Mouse (Mus musculus) thymus, adult 2 months (tissue): ENCODE data around the gene Cacna1e. TPM values are rescaled to one million over a fixed set of nuclear protein-coding genes. Genes with fewer than 3 reads are reported as not detected.

Source experiments
- DNase-seq: peaks from one replicate; pipeline ENCODE4 v3.0.0; 2021
- H3K27ac ChIP-seq: fragments of 200-500 bp; 2 replicates; pipeline ENCODE4 v1.5.1; 2012; ENCODE audit warnings: low read length, control low read depth; ENCODE audit not compliant: control insufficient read depth, insufficient read depth
- H3K27me3 ChIP-seq: fragments of 200-500 bp; 2 replicates; pipeline ENCODE4 v1.6.1; 2012; ENCODE audit warnings: mild to moderate bottlenecking, low read length, moderate library complexity, mixed read lengths; ENCODE audit not compliant: control insufficient read depth, insufficient read depth
- H3K36me3 ChIP-seq: fragments of 200-500 bp; 2 replicates; pipeline ENCODE4 v1.6.1; 2012; ENCODE audit warnings: mild to moderate bottlenecking, low read length, moderate library complexity; ENCODE audit not compliant: control insufficient read depth, insufficient read depth
- H3K4me1 ChIP-seq: fragments of 200-500 bp; replicated peaks from 2 replicates; pipeline ENCODE4 v1.6.1; 2012; ENCODE audit warnings: low read length; ENCODE audit not compliant: control insufficient read depth, insufficient read depth
- H3K4me3 ChIP-seq: fragments of 200-500 bp; 2 replicates; pipeline ENCODE4 v1.5.1; 2012; ENCODE audit warnings: mild to moderate bottlenecking, low read length, control low read depth, moderate library complexity; ENCODE audit not compliant: control insufficient read depth, insufficient read depth
- CTCF ChIP-seq: fragments of 200-500 bp; IDR thresholded peaks from 2 replicates; pipeline ENCODE4 v1.5.1; 2012; ENCODE audit warnings: mild to moderate bottlenecking, control low read depth, low read length, moderate library complexity, borderline replicate concordance; ENCODE audit not compliant: control insufficient read depth, poor library complexity, insufficient read depth; ENCODE audit errors: extremely low read depth
- POLR2A ChIP-seq: fragments of 200-500 bp; IDR thresholded peaks from 2 replicates; pipeline ENCODE4 v1.6.1; 2012; ENCODE audit warnings: mild to moderate bottlenecking, low read length, control low read depth, moderate library complexity; ENCODE audit not compliant: control insufficient read depth, poor library complexity, insufficient read depth; ENCODE audit errors: extremely low read depth
- WGBS: fragments of 180-500 bp; shearing (Covaris S2); methylation state at CpG from one replicate; pipeline ENCODE4 v1.1.7; 2018; 5-methylcytosine and 5-hydroxymethylcytosine counted together
- polyA plus RNA-seq: library from polyadenylated mRNA; depleted of rRNA; stranded (reverse); fragments of >200 nt; gene quantifications from 2 replicates; pipeline ENCODE4 v1.2.3, GENCODE M21; 2012; rRNA removed

Cacna1e gene
- polyA plus RNA-seq, 1 experiment, result 11.8 TPM

DNA sequence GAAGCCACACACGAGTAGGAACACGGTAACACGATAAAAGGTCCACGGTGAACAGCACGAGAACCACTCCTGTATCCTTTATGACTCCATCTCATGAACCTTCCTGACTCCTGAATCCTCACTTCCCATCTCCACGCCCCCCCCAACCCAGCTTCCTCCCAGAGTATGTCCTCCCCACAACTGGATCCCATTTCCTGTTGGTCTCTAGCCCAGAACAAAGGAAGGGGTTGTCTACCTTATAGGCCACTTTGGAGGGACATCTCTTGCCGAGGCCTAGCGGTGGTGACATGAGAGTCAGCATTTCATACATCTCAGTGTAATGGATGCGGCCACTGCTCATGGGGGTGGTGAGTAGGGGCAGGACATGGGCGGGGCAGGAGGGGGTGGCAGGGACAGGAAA, 468.5 kb downstream of the Cacna1e start:
- H3K27ac ChIP-seq, result no peak overlapping the region
- H3K36me3 ChIP-seq, result no peaks in the 10 kb centered on the region
- H3K4me3 ChIP-seq, result no peak overlapping the region
- no peaks in the 10 kb centered on the region for H3K4me1 ChIP-seq
- no peak for DNase-seq
- no peak for TF ChIP-seq POLR2A
- no peak for TF ChIP-seq CTCF
- no peaks in the 10 kb centered on the region for H3K27me3 ChIP-seq
- 78% methylated on average over 10 of the region's 10 CpGs for WGBS

DNA sequence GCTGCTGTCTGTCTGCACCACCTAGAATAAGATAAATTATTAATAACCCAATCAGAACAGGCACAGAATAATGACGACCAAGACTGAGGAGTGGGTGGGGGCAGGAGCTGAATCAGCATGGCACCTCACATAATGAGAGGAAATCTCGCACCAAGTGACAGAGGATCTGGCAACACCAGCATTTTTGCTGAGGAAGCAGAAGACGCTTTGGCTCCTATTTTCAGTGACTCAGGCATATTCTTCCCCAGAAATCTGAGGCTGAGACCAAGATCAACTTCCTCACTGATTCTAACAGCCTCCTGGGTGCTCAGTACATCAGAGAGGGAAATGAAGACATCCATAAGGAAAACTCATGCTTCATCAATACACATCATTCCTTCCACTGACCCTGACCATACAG, 471.2 kb downstream of the Cacna1e start:
- H3K27ac ChIP-seq, result no peak overlapping the region
- WGBS, result 68% methylated on average over 3 of the region's 3 CpGs
- no peaks in the 10 kb centered on the region for H3K4me1 ChIP-seq
- TF ChIP-seq POLR2A, result no peak
- no peak for TF ChIP-seq CTCF
- H3K36me3 ChIP-seq, result no peaks in the 10 kb centered on the region
- no peaks in the 10 kb centered on the region for H3K27me3 ChIP-seq
- no peak for DNase-seq
- H3K4me3 ChIP-seq, result no peak overlapping the region

DNA sequence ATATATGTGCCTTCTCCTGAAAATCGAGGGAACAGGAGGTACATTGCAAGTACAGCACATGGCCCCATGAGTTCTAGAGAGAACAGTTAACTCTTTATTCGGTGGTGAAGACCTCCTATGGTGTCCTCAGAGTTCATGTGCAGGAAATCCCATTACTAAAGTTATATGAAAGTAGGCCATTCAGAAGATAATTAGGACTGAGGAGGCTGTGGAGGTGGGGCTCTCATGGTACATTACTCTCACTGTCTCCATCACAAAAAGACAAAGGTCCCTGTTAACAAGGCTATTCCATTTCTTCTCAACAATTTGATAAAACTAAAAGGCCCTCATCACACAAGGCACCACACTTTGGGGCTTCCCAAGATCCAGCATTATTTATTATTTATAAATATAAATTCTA, 475.2 kb downstream of the Cacna1e start:
- no peak for DNase-seq
- no peaks in the 10 kb centered on the region for H3K27me3 ChIP-seq
- no peaks in the 10 kb centered on the region for H3K36me3 ChIP-seq
- no peaks in the 10 kb centered on the region for H3K4me1 ChIP-seq
- WGBS, result 92% methylated on average over 2 of the region's 2 CpGs
- no peak for TF ChIP-seq CTCF
- TF ChIP-seq POLR2A, result no peak
- no peak overlapping the region for H3K4me3 ChIP-seq
- H3K27ac ChIP-seq, result no peak overlapping the region

DNA sequence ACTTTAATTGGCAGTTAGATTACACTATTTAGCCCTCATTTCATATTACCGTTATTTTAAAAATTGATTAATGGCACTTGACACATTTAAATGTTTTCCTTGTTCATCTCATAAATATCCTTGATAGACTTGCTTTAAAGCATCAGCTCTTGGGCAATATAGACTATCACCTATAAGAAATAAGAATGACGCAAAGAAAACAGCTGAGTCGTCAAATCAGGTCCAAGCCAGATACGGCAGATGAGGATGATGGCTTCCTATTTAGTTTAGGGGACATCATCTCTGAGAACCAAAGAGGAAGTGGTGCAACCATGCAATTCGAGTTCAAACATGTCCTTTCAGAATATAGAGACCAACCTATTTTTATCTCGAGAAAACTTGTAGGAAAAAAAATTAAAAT, 492.3 kb downstream of the Cacna1e start:
- Histone ChIP-seq H3K27me3 (no peaks in the 10 kb centered on the region), H3K36me3 (no peaks in the 10 kb centered on the region), H3K27ac (no peak overlapping the region), H3K4me1 (no peaks in the 10 kb centered on the region), H3K4me3 (no peak overlapping the region)
- no peak for DNase-seq
- WGBS, result 72% methylated on average over 6 of the region's 6 CpGs
- TF ChIP-seq POLR2A, result no peak
- no peak for TF ChIP-seq CTCF

Other genes starting within 250 kb of the Cacna1e start
- 37.2 and 44.0 TPM in 2 replicates for gene Ier5, start 215.1 kb upstream of the Cacna1e start, polyA plus RNA-seq